Mouse (Mus musculus): ENCODE data around the gene Nfatc4. TPM values are rescaled to one million over a fixed set of nuclear protein-coding genes. Genes with fewer than 3 reads are reported as not detected.

The Nfatc4 gene
- polyA plus RNA-seq, 1 experiment, result 7.6 TPM

GRCm38 (mm10) chr14:55838312-55838711 lies 15.4 kb downstream of the Nfatc4 start:
- 78% methylated on average over 5 of the region's 5 CpGs for WGBS
- no peaks in the 10 kb centered on the region for H3K4me1 ChIP-seq (ENCODE audit: control insufficient read depth, insufficient read depth, insufficient read length, low read length)
- TF ChIP-seq POLR2A (IDR thresholded peaks at IDR 0.05; ENCODE audit: low read depth, low read length) (no peak), CTCF (IDR thresholded peaks at IDR 0.05; ENCODE audit: extremely low read depth, insufficient read length, insufficient replicate concordance, low read depth, low read length) (no peak)
- no peak overlapping the region for H3K4me3 ChIP-seq (ENCODE audit: low read depth, low read length)
- no peaks in the 10 kb centered on the region for H3K27me3 ChIP-seq (ENCODE audit: control insufficient read depth, insufficient read depth, low read length)
- H3K27ac ChIP-seq (ENCODE audit: insufficient read depth, low read depth, low read length), result no peak overlapping the region
- no peaks in the 10 kb centered on the region for H3K36me3 ChIP-seq (ENCODE audit: control insufficient read depth, insufficient read depth, low read length)

- WGBS, result 85% methylated on average over 4 of the region's 4 CpGs
- Histone ChIP-seq H3K4me3 (ENCODE audit: low read depth, low read length) (no peak overlapping the region), H3K27me3 (ENCODE audit: control insufficient read depth, insufficient read depth, low read length) (no peaks in the 10 kb centered on the region), H3K36me3 (ENCODE audit: control insufficient read depth, insufficient read depth, low read length) (no peaks in the 10 kb centered on the region), H3K4me1 (ENCODE audit: control insufficient read depth, insufficient read depth, insufficient read length, low read length) (no peaks in the 10 kb centered on the region), H3K27ac (ENCODE audit: insufficient read depth, low read depth, low read length) (no peak overlapping the region)
- TF ChIP-seq CTCF (IDR thresholded peaks at IDR 0.05; ENCODE audit: extremely low read depth, insufficient read length, insufficient replicate concordance, low read depth, low read length) (no peak), POLR2A (IDR thresholded peaks at IDR 0.05; ENCODE audit: low read depth, low read length) (no peak)
Observed at GRCm38 (mm10) chr14:55838740-55839139, 15.8 kb downstream of the Nfatc4 start.

- H3K36me3 ChIP-seq (ENCODE audit: control insufficient read depth, insufficient read depth, low read length), result no peaks in the 10 kb centered on the region
- TF ChIP-seq POLR2A (IDR thresholded peaks at IDR 0.05; ENCODE audit: low read depth, low read length), result no peak
- no peak for TF ChIP-seq CTCF (IDR thresholded peaks at IDR 0.05; ENCODE audit: extremely low read depth, insufficient read length, insufficient replicate concordance, low read depth, low read length)
- WGBS, result 49% methylated on average over 4 of the region's 4 CpGs
- H3K27ac ChIP-seq (ENCODE audit: insufficient read depth, low read depth, low read length), result no peak overlapping the region
- H3K4me3 ChIP-seq (ENCODE audit: low read depth, low read length), result no peak overlapping the region
- H3K4me1 ChIP-seq (ENCODE audit: control insufficient read depth, insufficient read depth, insufficient read length, low read length), result no peaks in the 10 kb centered on the region
- no peaks in the 10 kb centered on the region for H3K27me3 ChIP-seq (ENCODE audit: control insufficient read depth, insufficient read depth, low read length)
Observed at GRCm38 (mm10) chr14:55840853-55841366, 18.0 kb downstream of the Nfatc4 start.

- Histone ChIP-seq H3K27me3 (ENCODE audit: control insufficient read depth, insufficient read depth, low read length) (no peaks in the 10 kb centered on the region), H3K36me3 (ENCODE audit: control insufficient read depth, insufficient read depth, low read length) (no peaks in the 10 kb centered on the region), H3K4me3 (ENCODE audit: low read depth, low read length) (no peak overlapping the region), H3K4me1 (ENCODE audit: control insufficient read depth, insufficient read depth, insufficient read length, low read length) (no peaks in the 10 kb centered on the region), H3K27ac (ENCODE audit: insufficient read depth, low read depth, low read length) (no peak overlapping the region)
- WGBS, result 72% methylated on average over 4 of the region's 4 CpGs
- TF ChIP-seq CTCF (IDR thresholded peaks at IDR 0.05; ENCODE audit: extremely low read depth, insufficient read length, insufficient replicate concordance, low read depth, low read length), result peak; percentile 17; the same call in 1 of the 2 replicates
- TF ChIP-seq POLR2A (IDR thresholded peaks at IDR 0.05; ENCODE audit: low read depth, low read length), result no peak
Observed at GRCm38 (mm10) chr14:55842794-55843193, 19.9 kb downstream of the Nfatc4 start.

GRCm38 (mm10) chr14:55845506-55846294 lies 22.8 kb downstream of the Nfatc4 start:
- Histone ChIP-seq H3K4me3 (ENCODE audit: low read depth, low read length) (no peak overlapping the region), H3K4me1 (ENCODE audit: control insufficient read depth, insufficient read depth, insufficient read length, low read length) (no peaks in the 10 kb centered on the region), H3K27ac (ENCODE audit: insufficient read depth, low read depth, low read length) (no peak overlapping the region), H3K27me3 (ENCODE audit: control insufficient read depth, insufficient read depth, low read length) (no peaks in the 10 kb centered on the region), H3K36me3 (ENCODE audit: control insufficient read depth, insufficient read depth, low read length) (no peaks in the 10 kb centered on the region)
- TF ChIP-seq POLR2A (IDR thresholded peaks at IDR 0.05; ENCODE audit: low read depth, low read length) (no peak), CTCF (IDR thresholded peaks at IDR 0.05; ENCODE audit: extremely low read depth, insufficient read length, insufficient replicate concordance, low read depth, low read length) (no peak)
- WGBS, result 70% methylated on average over 9 of the region's 9 CpGs

GRCm38 (mm10) chr14:55850885-55851284 lies 27.9 kb downstream of the Nfatc4 start:
- Histone ChIP-seq H3K4me3 (ENCODE audit: low read depth, low read length) (no peak overlapping the region), H3K27me3 (ENCODE audit: control insufficient read depth, insufficient read depth, low read length) (no peaks in the 10 kb centered on the region), H3K4me1 (ENCODE audit: control insufficient read depth, insufficient read depth, insufficient read length, low read length) (0 out of 2 replicates have a peak, but pooled peaks cover 4% of the 10 kb centered on the region), H3K27ac (ENCODE audit: insufficient read depth, low read depth, low read length) (no peak overlapping the region), H3K36me3 (ENCODE audit: control insufficient read depth, insufficient read depth, low read length) (no peaks in the 10 kb centered on the region)
- 48% methylated on average over 6 of the region's 6 CpGs for WGBS
- no peak for TF ChIP-seq CTCF (IDR thresholded peaks at IDR 0.05; ENCODE audit: extremely low read depth, insufficient read length, insufficient replicate concordance, low read depth, low read length)
- TF ChIP-seq POLR2A (IDR thresholded peaks at IDR 0.05; ENCODE audit: low read depth, low read length), result no peak
